Mouse (Mus musculus): Measurements from ENCODE around the gene Mid1ip1. TPM values are rescaled to one million over a fixed set of nuclear protein-coding genes. Genes with fewer than 3 reads are reported as not detected.

Mid1ip1 gene
- 10 to 100 TPM in 8 of 26 experiments, 1 to 10 TPM in 18; 3.8 to 22.1 (median 8.3) TPM for total RNA-seq (2018; cell fraction: chromatin; rRNA removed)
- total RNA-seq (2018; cell fraction: cytosol; rRNA removed), result 100 to 1,000 TPM in 2 of 26 experiments, 10 to 100 TPM in 24; 36.4 to 103 (median 54.8) TPM
- total RNA-seq (2018; cell fraction: nucleus; rRNA removed), result 10 to 100 TPM; 15.3 to 75.8 (median 27.1) TPM
- 59.3 to 119 TPM (median 84.9 TPM) in 3 replicates for polyA plus RNA-seq (2018)

DNA sequence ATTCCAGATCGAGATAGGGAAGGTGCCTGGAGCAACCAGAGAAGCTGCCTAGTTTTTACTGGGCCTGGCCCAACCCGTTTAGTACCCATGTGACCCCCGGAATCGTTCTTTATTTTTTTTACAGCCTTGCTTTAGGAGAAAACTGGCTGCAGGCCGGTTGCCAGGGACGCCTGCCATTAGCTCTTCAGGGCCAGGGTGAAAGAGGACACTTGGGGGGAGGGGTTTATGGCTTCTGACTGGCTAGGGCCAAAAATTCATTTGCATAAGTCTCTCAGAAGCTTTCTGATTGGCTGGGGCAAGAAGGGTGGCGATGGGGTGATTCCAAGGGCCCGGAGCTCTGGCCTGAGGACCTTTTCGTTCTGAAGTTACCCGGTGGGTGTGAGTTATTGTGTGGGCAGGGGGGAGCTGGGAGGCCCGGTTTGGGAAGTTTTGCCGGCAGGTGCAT lies at the start of gene Mid1ip1:
Gene Mid1ip1, plus strand, starts transcription at position 318 of the 445 bp plus-strand sequence.
- H3K79me2 ChIP-seq (ENCODE audit: inconsistent target), result peaks cover 23% of the 10 kb centered on the region
- peak within 1 kb of the TSS; percentile 42 for H3K4me3 ChIP-seq (ENCODE audit: inconsistent target)
- no peaks in the 10 kb centered on the region for H3K36me3 ChIP-seq (ENCODE audit: inconsistent target)
- WGBS (ENCODE audit: missing documents), result 15% methylated on average over 11 of the region's 12 CpGs
- H3K27ac ChIP-seq, result peak within 1 kb of the TSS; percentile 90

DNA sequence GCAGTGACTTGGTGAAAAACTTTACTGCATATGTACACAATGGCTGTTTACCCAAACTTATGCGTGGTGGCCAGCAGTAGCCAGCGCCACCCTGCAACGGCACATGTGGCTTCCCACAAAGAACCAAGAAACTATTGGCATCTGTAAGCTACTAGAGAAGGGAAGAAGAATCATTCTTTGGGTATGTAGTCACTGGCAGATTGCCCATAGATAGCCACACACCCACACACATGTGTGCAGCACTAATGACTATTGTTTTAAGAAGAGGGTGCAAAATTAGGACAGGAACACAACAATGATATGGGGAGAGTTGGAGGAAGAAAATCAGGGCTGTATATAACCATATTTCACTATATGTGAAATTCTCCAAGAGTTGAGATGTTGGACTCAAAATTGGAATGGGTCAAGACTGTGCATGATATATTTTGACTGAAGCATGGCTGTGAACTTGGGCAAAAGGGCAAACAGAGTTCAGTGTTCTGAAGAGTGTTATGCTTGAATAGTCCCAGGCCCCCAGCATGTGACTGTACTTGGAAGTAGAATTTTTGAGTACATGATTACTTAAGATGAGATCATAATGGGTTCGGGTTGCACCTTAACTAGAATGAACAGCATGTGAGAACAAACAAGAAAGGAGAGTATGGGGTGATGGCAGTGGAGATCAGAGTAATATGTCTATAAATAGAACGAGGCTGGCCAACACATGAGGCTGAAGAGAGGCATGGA lies 20.2 kb upstream of the Mid1ip1 start:
- Histone ChIP-seq H3K79me2 (ENCODE audit: inconsistent target) (no peaks in the 10 kb centered on the region), H3K27ac (no peak overlapping the region), H3K4me3 (ENCODE audit: inconsistent target) (no peak overlapping the region), H3K36me3 (ENCODE audit: inconsistent target) (no peaks in the 10 kb centered on the region)
- 93% methylated on average over 5 of the region's 5 CpGs for WGBS (ENCODE audit: missing documents)

- WGBS (ENCODE audit: missing documents), result 74% methylated on average over 3 of the region's 3 CpGs
- H3K36me3 ChIP-seq (ENCODE audit: inconsistent target), result no peaks in the 10 kb centered on the region
- H3K79me2 ChIP-seq (ENCODE audit: inconsistent target), result no peaks in the 10 kb centered on the region
- no peak overlapping the region for H3K27ac ChIP-seq
- no peak overlapping the region for H3K4me3 ChIP-seq (ENCODE audit: inconsistent target)
Observed at GRCm38 (mm10) chrX:10706728-10707127, 8.1 kb upstream of the Mid1ip1 start.

DNA sequence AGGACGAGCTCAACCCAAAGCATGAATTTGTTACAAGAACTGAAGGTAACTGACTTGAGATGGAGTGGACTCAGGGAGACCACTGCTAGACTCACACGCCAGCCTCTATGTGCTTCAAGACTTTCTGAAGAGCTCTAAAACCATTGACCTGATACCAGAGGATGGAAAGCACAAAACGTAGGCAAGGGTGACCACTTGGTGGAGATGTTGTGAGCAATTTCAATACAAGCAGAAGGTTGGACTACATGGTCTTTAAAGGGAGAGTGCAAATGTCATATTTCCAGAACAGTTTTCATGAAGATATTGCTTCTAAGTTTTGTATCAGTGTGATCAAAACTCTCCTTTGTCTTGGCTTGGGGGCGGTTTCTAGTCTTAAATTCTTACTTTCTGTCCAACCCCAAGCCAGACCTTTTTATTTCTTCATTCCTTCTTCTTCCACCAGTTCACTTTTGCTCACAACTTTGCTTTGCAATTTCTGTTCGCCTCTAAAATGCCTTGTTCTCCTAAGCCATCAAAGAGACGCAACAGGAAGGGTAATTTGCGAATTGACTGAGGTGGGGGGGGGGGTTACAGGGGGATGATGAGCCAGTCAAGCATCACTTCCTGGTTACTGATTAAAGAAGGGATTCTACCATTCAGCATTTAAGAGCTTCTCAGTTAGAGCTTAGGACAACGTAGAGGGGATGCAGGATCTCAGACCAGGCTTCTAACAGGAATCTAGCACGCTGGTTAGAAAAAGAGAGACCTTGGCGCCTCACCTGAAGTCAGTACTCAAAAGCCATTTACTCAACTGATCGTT lies 775 bp upstream of the Mid1ip1 start:
- 27% methylated on average over 9 of the region's 11 CpGs for WGBS (ENCODE audit: missing documents)
- peak overlapping the region; percentile 42; the same call in 1 of the 2 replicates for H3K4me3 ChIP-seq (ENCODE audit: inconsistent target)
- H3K27ac ChIP-seq, result peak overlapping the region; percentile 90
- no peaks in the 10 kb centered on the region for H3K36me3 ChIP-seq (ENCODE audit: inconsistent target)
- H3K79me2 ChIP-seq (ENCODE audit: inconsistent target), result peaks cover 16% of the 10 kb centered on the region

DNA sequence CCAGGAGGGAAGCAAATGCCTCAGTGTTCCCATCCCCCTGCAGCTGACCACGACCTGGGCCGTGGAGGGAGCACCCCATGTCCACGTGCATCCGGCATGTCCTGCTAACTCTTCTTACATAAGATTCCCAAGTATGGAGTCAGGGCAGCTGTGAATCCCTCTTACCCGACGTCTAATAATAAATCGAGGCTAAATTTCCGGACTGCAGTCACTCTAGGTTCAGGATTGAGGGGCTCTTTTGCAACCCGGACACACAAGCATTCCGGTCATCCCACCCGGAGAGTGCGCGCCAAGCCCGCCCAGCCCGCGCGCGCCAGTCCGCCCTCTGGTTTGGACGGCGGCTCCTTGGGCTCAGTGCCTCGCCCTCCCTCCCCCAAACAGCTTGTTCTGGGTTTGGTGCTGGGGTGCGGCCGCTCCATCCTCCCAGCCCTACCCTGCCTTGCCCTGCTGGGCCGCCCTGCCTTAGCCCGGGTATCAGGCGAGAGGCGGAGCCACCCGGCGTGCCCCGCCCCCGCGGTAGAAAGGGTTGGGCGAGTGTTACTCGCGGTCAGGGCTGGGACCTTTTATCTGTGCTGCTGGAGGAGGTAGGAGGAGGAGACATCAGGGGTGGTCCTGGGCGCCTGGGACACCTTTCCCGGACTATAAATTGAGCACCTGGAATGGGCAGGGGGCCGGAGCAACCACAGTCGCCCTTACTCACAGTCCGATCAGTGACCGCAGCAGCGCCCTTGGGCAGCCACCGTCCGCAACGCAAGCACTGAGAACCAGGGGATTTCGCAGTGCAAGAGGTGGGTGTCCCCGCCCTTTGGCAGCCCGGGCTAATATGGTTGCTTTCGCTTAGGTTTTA lies 2.3 kb downstream of the Mid1ip1 start:
- Histone ChIP-seq H3K79me2 (ENCODE audit: inconsistent target) (peaks cover 28% of the 10 kb centered on the region), H3K27ac (peak overlapping the region; percentile 91), H3K36me3 (ENCODE audit: inconsistent target) (no peaks in the 10 kb centered on the region), H3K4me3 (ENCODE audit: inconsistent target) (peak overlapping the region; percentile 64)
- 10% methylated on average over 40 of the region's 50 CpGs for WGBS (ENCODE audit: missing documents)

DNA sequence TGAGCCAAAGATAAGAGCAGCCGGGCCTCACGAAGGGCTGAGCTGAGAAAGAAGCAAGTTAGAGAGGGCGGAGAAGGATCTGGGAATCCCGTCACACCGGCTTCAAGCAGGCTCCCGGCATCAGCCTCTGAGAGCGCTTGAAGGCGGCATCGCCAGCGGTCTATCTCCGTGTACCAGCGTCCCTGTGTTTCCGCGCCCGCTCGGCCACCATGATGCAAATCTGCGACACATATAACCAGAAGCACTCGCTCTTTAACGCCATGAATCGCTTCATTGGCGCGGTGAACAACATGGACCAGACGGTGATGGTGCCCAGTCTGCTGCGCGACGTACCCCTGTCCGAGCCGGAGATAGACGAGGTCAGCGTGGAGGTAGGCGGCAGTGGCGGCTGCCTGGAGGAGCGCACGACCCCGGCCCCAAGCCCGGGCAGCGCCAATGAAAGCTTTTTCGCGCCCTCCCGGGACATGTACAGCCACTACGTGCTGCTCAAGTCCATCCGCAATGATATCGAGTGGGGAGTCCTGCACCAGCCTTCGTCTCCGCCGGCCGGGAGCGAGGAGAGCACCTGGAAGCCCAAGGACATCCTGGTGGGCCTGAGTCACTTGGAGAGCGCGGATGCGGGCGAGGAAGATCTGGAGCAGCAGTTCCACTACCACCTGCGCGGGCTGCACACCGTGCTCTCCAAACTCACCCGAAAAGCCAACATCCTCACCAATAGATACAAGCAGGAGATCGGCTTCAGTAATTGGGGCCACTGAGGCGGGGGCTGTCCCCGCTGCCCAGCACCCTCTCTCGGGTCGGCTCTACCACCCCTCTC lies 3.4 kb downstream of the Mid1ip1 start:
- peak overlapping the region; percentile 91 for H3K27ac ChIP-seq

GRCm38 (mm10) chrX:10718838-10719539 lies 4.2 kb downstream of the Mid1ip1 start:
- Histone ChIP-seq H3K36me3 (ENCODE audit: inconsistent target) (no peaks in the 10 kb centered on the region), H3K79me2 (ENCODE audit: inconsistent target) (peaks cover 28% of the 10 kb centered on the region), H3K27ac (peak overlapping the region; percentile 91), H3K4me3 (ENCODE audit: inconsistent target) (peak overlapping the region; percentile 64)
- 23% methylated on average over 19 of the region's 22 CpGs for WGBS (ENCODE audit: missing documents)

More for the DNA sequence above, 3.4 kb downstream of the Mid1ip1 start:
- WGBS (ENCODE audit: missing documents), result 17% methylated on average over 41 of the region's 61 CpGs
- peak overlapping the region; percentile 64 for H3K4me3 ChIP-seq (ENCODE audit: inconsistent target)
- no peaks in the 10 kb centered on the region for H3K36me3 ChIP-seq (ENCODE audit: inconsistent target)
- peaks cover 28% of the 10 kb centered on the region for H3K79me2 ChIP-seq (ENCODE audit: inconsistent target)

- H3K27ac ChIP-seq, result no peak overlapping the region
- WGBS (ENCODE audit: missing documents), result 60% methylated on average over 6 of the region's 6 CpGs
- no peak overlapping the region for H3K4me3 ChIP-seq (ENCODE audit: inconsistent target)
- peaks cover 28% of the 10 kb centered on the region for H3K79me2 ChIP-seq (ENCODE audit: inconsistent target)
- no peaks in the 10 kb centered on the region for H3K36me3 ChIP-seq (ENCODE audit: inconsistent target)
Observed at GRCm38 (mm10) chrX:10720391-10720790, 5.6 kb downstream of the Mid1ip1 start.

DNA sequence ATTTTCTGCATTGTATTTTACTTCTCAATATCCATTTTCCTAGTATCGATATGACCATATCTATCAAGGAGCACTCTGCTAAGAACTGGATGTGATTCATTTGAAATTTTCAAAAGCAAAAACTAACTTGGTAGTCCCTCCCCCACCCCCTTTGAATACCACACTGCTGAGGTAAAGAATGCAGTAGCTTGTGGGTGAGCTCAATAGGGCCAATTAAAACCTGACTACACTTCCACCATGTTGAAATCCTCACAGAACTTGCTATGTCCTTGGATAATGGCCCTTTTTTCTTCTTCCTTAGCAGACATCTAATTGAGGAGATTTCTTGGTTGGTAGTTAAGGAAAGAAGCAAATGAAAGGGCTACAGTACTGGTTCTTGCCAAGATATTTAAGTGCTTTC lies 9.8 kb downstream of the Mid1ip1 start:
- H3K79me2 ChIP-seq (ENCODE audit: inconsistent target), result peaks cover 7% of the 10 kb centered on the region
- WGBS (ENCODE audit: missing documents), result 86% methylated on average over 1 of the region's 1 CpGs
- H3K36me3 ChIP-seq (ENCODE audit: inconsistent target), result no peaks in the 10 kb centered on the region
- H3K4me3 ChIP-seq (ENCODE audit: inconsistent target), result no peak overlapping the region
- no peak overlapping the region for H3K27ac ChIP-seq

DNA sequence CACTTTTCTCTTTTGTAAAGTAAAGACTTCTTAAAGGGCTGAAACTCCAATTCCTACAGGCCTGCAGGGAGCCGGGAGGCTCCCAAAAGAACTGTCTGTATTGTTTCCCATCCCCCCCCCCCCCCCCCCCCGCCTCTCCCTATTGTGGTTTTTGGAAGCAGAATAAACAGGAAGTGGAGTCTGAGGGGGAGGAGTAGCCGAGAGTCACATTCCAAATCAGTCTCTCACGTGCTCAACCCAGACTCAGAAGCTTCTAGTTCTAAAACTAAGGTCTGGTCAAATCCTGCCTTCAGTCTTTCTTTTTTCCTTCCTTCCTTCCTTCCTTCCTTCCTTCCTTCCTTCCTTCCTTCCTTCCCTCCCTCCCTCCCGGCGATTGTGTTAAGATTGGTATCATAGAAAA lies 14.7 kb downstream of the Mid1ip1 start:
- no peak overlapping the region for H3K4me3 ChIP-seq (ENCODE audit: inconsistent target)
- no peaks in the 10 kb centered on the region for H3K79me2 ChIP-seq (ENCODE audit: inconsistent target)
- no peaks in the 10 kb centered on the region for H3K36me3 ChIP-seq (ENCODE audit: inconsistent target)
- 83% methylated on average over 1 of the region's 6 CpGs for WGBS (ENCODE audit: missing documents)
- no peak overlapping the region for H3K27ac ChIP-seq

GRCm38 (mm10) chrX:10734453-10734852 lies 19.6 kb downstream of the Mid1ip1 start:
- H3K79me2 ChIP-seq (ENCODE audit: inconsistent target), result no peaks in the 10 kb centered on the region
- 80% methylated on average over 1 of the region's 1 CpGs for WGBS (ENCODE audit: missing documents)
- H3K4me3 ChIP-seq (ENCODE audit: inconsistent target), result no peak overlapping the region
- H3K36me3 ChIP-seq (ENCODE audit: inconsistent target), result no peaks in the 10 kb centered on the region
- no peak overlapping the region for H3K27ac ChIP-seq

DNA sequence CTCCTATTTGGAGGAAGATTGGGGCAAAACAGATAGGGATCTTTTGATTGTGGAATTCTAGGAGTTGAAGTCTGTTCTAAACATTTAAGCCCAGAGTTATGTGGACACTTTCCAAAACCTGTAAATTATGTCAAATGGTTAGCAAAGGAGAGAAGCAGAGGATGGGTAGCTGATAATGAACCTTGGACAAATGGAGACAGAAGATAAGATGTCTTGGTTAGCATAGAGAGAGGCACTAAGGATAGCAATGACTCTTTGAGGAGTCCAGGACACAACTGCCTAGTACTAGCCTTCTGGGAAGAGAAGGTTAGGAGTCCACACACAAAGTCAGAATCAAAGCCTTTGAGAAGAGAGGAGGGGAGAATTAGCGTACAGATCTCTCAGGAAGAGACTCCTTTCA lies 20.1 kb downstream of the Mid1ip1 start:
- no peak overlapping the region for H3K4me3 ChIP-seq (ENCODE audit: inconsistent target)
- 56% methylated on average over 1 of the region's 1 CpGs for WGBS (ENCODE audit: missing documents)
- no peak overlapping the region for H3K27ac ChIP-seq
- H3K79me2 ChIP-seq (ENCODE audit: inconsistent target), result no peaks in the 10 kb centered on the region
- no peaks in the 10 kb centered on the region for H3K36me3 ChIP-seq (ENCODE audit: inconsistent target)

- no peak overlapping the region for H3K4me3 ChIP-seq (ENCODE audit: inconsistent target)
- H3K79me2 ChIP-seq (ENCODE audit: inconsistent target), result no peaks in the 10 kb centered on the region
- 95% methylated on average over 4 of the region's 4 CpGs for WGBS (ENCODE audit: missing documents)
- no peaks in the 10 kb centered on the region for H3K36me3 ChIP-seq (ENCODE audit: inconsistent target)
- no peak overlapping the region for H3K27ac ChIP-seq
Observed at GRCm38 (mm10) chrX:10758866-10759265, 44.1 kb downstream of the Mid1ip1 start.

Measured in macrophage (primary cell).